Mouse (Mus musculus) intestine, embryonic 14.5 days (tissue): ENCODE data around the gene Spats2. TPM values are rescaled to one million over a fixed set of nuclear protein-coding genes. Genes with fewer than 3 reads are reported as not detected.

Experiments used
- ATAC-seq: fragments of 200-750 bp; cut with Nextera tagmentation; replicated peaks from 2 replicates; pipeline ENCODE4 v1.8.0; 2017; ENCODE audit warnings: low read depth, moderate number of reproducible peaks, moderate TSS enrichment, moderate library complexity; ENCODE audit not compliant: low FRiP score, low TSS enrichment
- DNase-seq: peaks from one replicate; pipeline ENCODE4 v3.0.0-alpha.2; 2018; ENCODE audit warnings: low spot score
- H3K27ac ChIP-seq: fragments of 300-500 bp; sonication (generic); 2 replicates; pipeline ENCODE4 v1.5.1; 2014; ENCODE audit warnings: low read depth, mild to moderate bottlenecking, control low read depth
- H3K27me3 ChIP-seq: fragments of 300-500 bp; sonication (generic); replicated peaks from 2 replicates; pipeline ENCODE4 v1.6.1; 2014; ENCODE audit warnings: low read length, control low read depth; ENCODE audit not compliant: control insufficient read depth, insufficient read depth
- H3K36me3 ChIP-seq: fragments of 300-500 bp; sonication (generic); 2 replicates; pipeline ENCODE4 v1.6.1; 2014; ENCODE audit warnings: low read length, control low read depth; ENCODE audit not compliant: control insufficient read depth, insufficient read depth
- H3K4me1 ChIP-seq: fragments of 300-500 bp; sonication (generic); replicated peaks from 2 replicates; pipeline ENCODE4 v1.6.1; 2014; ENCODE audit warnings: low read length, control low read depth, mixed read lengths; ENCODE audit not compliant: control insufficient read depth, insufficient read depth
- H3K4me2 ChIP-seq: fragments of 300-500 bp; sonication (generic); 2 replicates; pipeline ENCODE4 v1.6.1; 2014; ENCODE audit warnings: low read length
- H3K4me3 ChIP-seq: fragments of 300-500 bp; sonication (generic); 2 replicates; pipeline ENCODE4 v1.5.1; 2014; ENCODE audit warnings: low read depth, low read length, control low read depth, mixed read lengths
- H3K9ac ChIP-seq: fragments of 300-500 bp; sonication (generic); 2 replicates; pipeline ENCODE4 v1.6.1; 2014; ENCODE audit warnings: mild to moderate bottlenecking, low read length
- H3K9me3 ChIP-seq: fragments of 300-500 bp; sonication (generic); 2 replicates; pipeline ENCODE4 v1.6.1; 2016; ENCODE audit warnings: low read length, control low read depth; ENCODE audit not compliant: control insufficient read depth
- WGBS: fragments of 180-500 bp; shearing (Covaris S2); extraction: QIAGEN DNeasy Blood & Tissue Kit; methylation state at CpG from one replicate; pipeline ENCODE4 v1.1.7; 2014; 5-methylcytosine and 5-hydroxymethylcytosine counted together
- microRNA-seq: library from miRNA; unstranded; fragments of <30 nt; microRNA quantifications from one replicate; pipeline ENCODE4, GENCODE M21; 2016
- polyA plus RNA-seq: library from polyadenylated mRNA; unstranded; fragments of >200 nt; fragmentation: Nextera tagmentation; extraction: Ambion mirVana; gene quantifications from 2 replicates; pipeline ENCODE4 v1.2.1, GENCODE M21; 2014

The Spats2 gene
- polyA plus RNA-seq, 1 experiment from 2014 or later = 38.4 TPM

DNA sequence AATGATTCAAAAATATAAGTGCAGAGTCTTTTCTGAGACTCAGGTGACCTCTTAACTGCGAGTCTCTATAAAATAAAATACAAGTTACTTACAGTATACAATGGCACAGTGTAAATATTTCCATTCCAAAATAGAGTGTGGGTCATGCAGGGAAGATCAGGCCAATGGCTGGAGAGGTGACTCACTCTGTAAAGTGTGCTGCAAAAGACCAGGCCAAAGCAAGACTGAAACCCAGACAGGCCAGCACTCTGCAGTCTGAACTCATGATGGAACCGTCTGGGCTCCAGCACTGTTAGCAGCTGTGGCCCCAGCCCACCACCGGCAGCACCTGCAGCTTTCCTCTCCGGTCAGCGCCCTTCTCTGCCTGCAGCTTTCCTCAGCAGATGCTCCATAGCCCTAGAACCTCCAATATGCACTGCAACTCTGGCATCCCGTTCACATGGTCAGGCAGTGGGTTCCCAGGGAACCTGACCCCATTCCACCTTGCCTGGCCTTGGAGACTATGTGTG is 129.6 kb downstream of the Spats2 start:
- Histone ChIP-seq H3K9me3 (no peaks in the 10 kb centered on the region), H3K27me3 (no peaks in the 10 kb centered on the region), H3K4me1 (peaks cover 5% of the 10 kb centered on the region), H3K27ac (no peak overlapping the region), H3K36me3 (no peaks in the 10 kb centered on the region), H3K9ac (no peak overlapping the region), H3K4me3 (no peak overlapping the region), H3K4me2 (no peak overlapping the region)
- ATAC-seq = no peak
- WGBS = 89% methylated on average over 6 of the region's 6 CpGs
- DNase-seq = no peak

DNA sequence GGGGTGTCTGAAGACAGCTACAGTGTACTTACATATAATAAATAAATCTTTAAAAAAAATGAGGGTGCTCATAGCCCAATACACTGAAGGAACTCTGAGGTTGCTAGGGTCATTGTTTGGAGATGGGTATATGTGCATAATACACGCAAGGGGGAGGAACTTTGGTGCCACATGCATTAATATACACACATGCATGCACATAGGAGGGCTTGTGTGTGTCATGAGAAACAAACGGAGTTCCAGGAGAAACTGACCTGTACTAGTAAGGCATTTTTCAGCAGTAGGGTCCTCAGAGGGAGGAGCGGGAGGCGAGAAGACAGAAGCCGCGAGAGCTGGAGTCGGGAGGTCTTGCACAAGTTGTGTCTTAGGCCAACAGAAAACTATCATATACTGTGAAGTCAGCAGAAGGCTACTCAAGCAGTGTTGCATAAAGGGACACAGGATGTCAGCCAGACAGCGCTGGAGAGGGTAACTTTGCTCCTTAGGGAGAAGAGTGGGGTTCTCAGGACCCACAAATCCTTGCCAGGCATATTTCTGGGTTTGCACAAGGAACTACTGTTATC is 133.5 kb downstream of the Spats2 start:
- Histone ChIP-seq H3K27me3 (no peaks in the 10 kb centered on the region), H3K4me2 (peak overlapping the region; percentile 46), H3K9me3 (no peaks in the 10 kb centered on the region), H3K36me3 (no peaks in the 10 kb centered on the region), H3K27ac (peak overlapping the region; percentile 62), H3K4me1 (no peaks in the 10 kb centered on the region; the same call in 1 of the 2 replicates), H3K9ac (no peak overlapping the region), H3K4me3 (0 out of 2 replicates have a peak overlapping the region, but pooled peaks have one; percentile 6)
- DNase-seq (no peak), ATAC-seq (peak; percentile 45)
- 60% methylated on average over 8 of the region's 8 CpGs for WGBS

DNA sequence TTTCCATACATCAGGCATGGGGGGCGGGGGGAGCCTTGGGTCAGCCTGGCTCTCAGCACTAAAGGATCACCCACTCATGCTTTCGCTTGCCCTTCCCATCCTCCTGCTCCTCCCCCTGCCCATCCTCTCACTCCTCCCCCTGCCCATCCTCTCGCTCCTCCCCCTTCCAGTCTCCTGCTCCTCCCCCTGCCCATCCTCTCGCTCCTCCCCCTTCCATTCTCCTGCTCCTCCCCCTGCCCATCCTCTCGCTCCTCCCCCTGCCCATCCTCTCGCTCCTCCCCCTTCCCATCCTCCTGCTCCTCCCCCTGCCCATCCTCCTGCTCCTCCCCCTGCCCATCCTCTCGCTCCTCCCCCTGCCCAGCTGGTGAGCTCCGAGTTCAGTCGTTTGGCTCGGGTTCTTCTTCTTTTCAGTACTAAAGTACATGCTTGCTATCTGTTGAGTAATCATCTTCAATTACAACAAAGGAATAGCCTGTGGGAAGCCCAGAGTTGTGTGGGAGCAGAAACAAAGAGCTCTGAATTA is 134.1 kb downstream of the Spats2 start:
- WGBS = 2% methylated on average over 7 of the region's 10 CpGs
- Histone ChIP-seq H3K9me3 (no peaks in the 10 kb centered on the region), H3K4me2 (peak overlapping the region; percentile 46), H3K36me3 (no peaks in the 10 kb centered on the region), H3K9ac (no peak overlapping the region), H3K27me3 (no peaks in the 10 kb centered on the region), H3K27ac (peak overlapping the region; percentile 62; the same call in 1 of the 2 replicates), H3K4me3 (0 out of 2 replicates have a peak overlapping the region, but pooled peaks have one; percentile 6), H3K4me1 (no peaks in the 10 kb centered on the region; the same call in 1 of the 2 replicates)
- DNase-seq (peak; percentile 81), ATAC-seq (peak; percentile 57)

DNA sequence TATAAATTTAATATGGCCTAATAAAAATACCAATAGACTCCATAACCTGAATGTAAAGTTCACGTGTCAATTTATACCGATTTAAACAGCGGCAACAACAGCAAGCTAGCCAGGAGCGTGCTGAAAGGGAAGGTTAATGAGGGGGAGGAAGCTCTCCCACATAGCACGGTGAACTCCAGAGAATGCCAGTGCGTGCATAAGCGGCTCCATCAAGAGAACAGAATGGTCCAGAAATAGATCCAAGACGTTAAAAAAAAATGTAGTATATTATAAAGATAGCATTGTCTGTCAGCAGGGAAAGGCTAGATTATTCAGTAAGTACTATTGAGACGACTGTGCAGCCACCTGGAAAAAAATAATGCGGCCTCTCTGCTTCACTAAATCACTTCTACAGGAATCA is 137.0 kb downstream of the Spats2 start:
- Histone ChIP-seq H3K36me3 (no peaks in the 10 kb centered on the region), H3K4me2 (no peak overlapping the region), H3K4me3 (no peak overlapping the region), H3K27me3 (no peaks in the 10 kb centered on the region), H3K4me1 (no peaks in the 10 kb centered on the region; the same call in 1 of the 2 replicates), H3K9ac (no peak overlapping the region), H3K27ac (no peak overlapping the region), H3K9me3 (no peaks in the 10 kb centered on the region)
- 57% methylated on average over 10 of the region's 10 CpGs for WGBS
- ATAC-seq = no peak
- DNase-seq = no peak

Small RNA genes lying within 50 kb of the gene (microRNA-seq; reads per million reads assigned to microRNA genes)
- 1.4 reads per million, percentile 16 among the genes with 10 or more reads in this experiment for gene Mir6960

Other genes with a start within 250 kb of the Spats2 start
- 9.5 and 11.4 TPM in 2 replicates for gene Rhebl1, start 231.4 kb upstream of the Spats2 start, polyA plus RNA-seq
- 0.62 and 1.0 TPM in 2 replicates for gene Dhh, start 227.4 kb upstream of the Spats2 start, polyA plus RNA-seq
- gene Lmbr1l, start 207.7 kb upstream of the Spats2 start, polyA plus RNA-seq = 4.1 and 5.5 TPM in 2 replicates
- 1,667 and 1,776 TPM in 2 replicates for gene Tuba1b, start 191.4 kb upstream of the Spats2 start, polyA plus RNA-seq
- gene Gm49450, start 172.4 kb upstream of the Spats2 start, polyA plus RNA-seq = not detected in 2 replicates
- 1,282 and 1,437 TPM in 2 replicates for gene Tuba1a, start 172.2 kb upstream of the Spats2 start, polyA plus RNA-seq
- 269 and 276 TPM in 2 replicates for gene Tuba1c, start 96.0 kb upstream of the Spats2 start, polyA plus RNA-seq
- 54.4 and 56.3 TPM in 2 replicates for gene Prph, start 70.7 kb upstream of the Spats2 start, polyA plus RNA-seq
- 25.4 and 27.7 TPM in 2 replicates for gene Troap, start 51.3 kb upstream of the Spats2 start, polyA plus RNA-seq
- 0.16 TPM in 1 of 2 replicates, not detected in the other for gene C1ql4, start 38.1 kb upstream of the Spats2 start, polyA plus RNA-seq
- 16.3 and 20.2 TPM in 2 replicates for gene Dnajc22, start 32.7 kb upstream of the Spats2 start, polyA plus RNA-seq
- gene Kcnh3, start 98.9 kb downstream of the Spats2 start, polyA plus RNA-seq = 0.39 and 0.51 TPM in 2 replicates
- 146 and 154 TPM in 2 replicates for gene Mcrs1, start 126.0 kb downstream of the Spats2 start, polyA plus RNA-seq
- 40.6 and 51.1 TPM in 2 replicates for gene Prpf40b, start 169.2 kb downstream of the Spats2 start, polyA plus RNA-seq
- gene Fam186b, start 170.0 kb downstream of the Spats2 start, polyA plus RNA-seq = 0.11 and 0.24 TPM in 2 replicates
- gene Fmnl3, start 244.6 kb downstream of the Spats2 start, polyA plus RNA-seq = 15.9 and 19.5 TPM in 2 replicates